Mouse (Mus musculus) stomach, postnatal 0 days (tissue): ENCODE measurements around the gene Ugt1a2. TPM values are rescaled to one million over a fixed set of nuclear protein-coding genes. Genes with fewer than 3 reads are reported as not detected.

Experiments used
- ATAC-seq: fragments of 200-750 bp; cut with Nextera tagmentation; 2 replicates; pipeline ENCODE4 v1.8.0; 2017; ENCODE audit not compliant: low FRiP score, low TSS enrichment
- DNase-seq: peaks from one replicate; pipeline ENCODE4 v3.0.0-alpha.2; 2016; ENCODE audit warnings: low spot score
- H3K27ac ChIP-seq: fragments of 300-500 bp; sonication (generic); replicated peaks from 2 replicates; pipeline ENCODE4 v1.5.1; 2014; ENCODE audit warnings: mild to moderate bottlenecking, control low read depth
- H3K27me3 ChIP-seq: fragments of 300-500 bp; sonication (generic); 2 replicates; pipeline ENCODE4 v1.6.1; 2014; ENCODE audit warnings: low read length; ENCODE audit not compliant: control insufficient read depth, insufficient read depth
- H3K36me3 ChIP-seq: fragments of 300-500 bp; sonication (generic); 2 replicates; pipeline ENCODE4 v1.6.1; 2014; ENCODE audit warnings: low read length, mixed read lengths; ENCODE audit not compliant: control insufficient read depth, insufficient read depth
- H3K4me1 ChIP-seq: fragments of 300-500 bp; sonication (generic); replicated peaks from 2 replicates; pipeline ENCODE4 v1.6.1; 2014; ENCODE audit warnings: antibody characterized with exemption; ENCODE audit not compliant: control insufficient read depth, insufficient read depth
- H3K4me2 ChIP-seq: fragments of 300-500 bp; sonication (generic); replicated peaks from 2 replicates; pipeline ENCODE4 v1.6.1; 2014; ENCODE audit warnings: low read depth, mild to moderate bottlenecking, control low read depth, moderate library complexity
- H3K4me3 ChIP-seq: fragments of 300-500 bp; sonication (generic); 2 replicates; pipeline ENCODE4 v1.5.1; 2014; ENCODE audit warnings: low read depth, low read length, control low read depth
- H3K9ac ChIP-seq: fragments of 300-500 bp; sonication (generic); 2 replicates; pipeline ENCODE4 v1.6.1; 2014; ENCODE audit warnings: mild to moderate bottlenecking, low read length, control low read depth, mixed read lengths
- H3K9me3 ChIP-seq: fragments of 300-500 bp; sonication (generic); 2 replicates; pipeline ENCODE4 v1.6.1; 2016; ENCODE audit warnings: low read length; ENCODE audit not compliant: control insufficient read depth
- CTCF ChIP-seq: IDR thresholded peaks from 2 replicates; pipeline ENCODE4 v1.5.1; 2016; ENCODE audit warnings: antibody characterized with exemption, low read depth, mild to moderate bottlenecking, moderate library complexity
- EP300 ChIP-seq: optimal IDR thresholded peaks from 2 replicates; pipeline ENCODE3; 2016; ENCODE audit warnings: antibody characterized with exemption
- WGBS: fragments of 180-500 bp; shearing (Covaris S2); extraction: QIAGEN DNeasy Blood & Tissue Kit; methylation state at CpG from one replicate; pipeline ENCODE4 v1.1.7; 2014; 5-methylcytosine and 5-hydroxymethylcytosine counted together
- polyA plus RNA-seq: library from polyadenylated mRNA; unstranded; fragments of >200 nt; fragmentation: Nextera tagmentation; extraction: Ambion mirVana; gene quantifications from 2 replicates; pipeline ENCODE4 v1.2.1, GENCODE M21; 2015

The Ugt1a2 gene
- polyA plus RNA-seq, 1 experiment from 2014 or later, result not detected

DNA sequence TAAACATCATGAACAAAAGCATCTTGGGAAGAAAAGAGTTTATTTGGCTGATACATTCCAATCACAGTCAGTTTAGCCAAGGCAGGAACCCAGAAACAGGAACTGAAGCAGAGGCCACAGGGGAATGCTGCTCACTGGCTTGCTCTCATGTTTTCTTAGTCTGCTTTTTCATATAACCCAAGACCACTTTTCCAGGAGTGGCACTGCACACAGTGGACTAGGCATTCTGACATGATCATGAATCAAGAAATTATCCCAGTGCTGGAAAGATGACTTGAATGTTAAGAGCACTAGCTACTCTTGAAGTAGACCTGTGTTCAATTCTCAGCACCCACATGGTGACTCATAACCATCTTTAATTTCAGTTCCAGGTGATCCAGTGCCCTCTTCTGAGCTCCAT is 25.3 kb downstream of the Ugt1a2 start:
- Histone ChIP-seq H3K4me2 (no peak overlapping the region), H3K4me1 (no peaks in the 10 kb centered on the region), H3K27ac (no peak overlapping the region), H3K4me3 (no peak overlapping the region), H3K9ac (no peak overlapping the region), H3K9me3 (peaks cover 21% of the 10 kb centered on the region), H3K27me3 (no peaks in the 10 kb centered on the region), H3K36me3 (no peaks in the 10 kb centered on the region)
- ATAC-seq (no peak), DNase-seq (no peak)
- TF ChIP-seq EP300, result no peak
- no peak for TF ChIP-seq CTCF

DNA sequence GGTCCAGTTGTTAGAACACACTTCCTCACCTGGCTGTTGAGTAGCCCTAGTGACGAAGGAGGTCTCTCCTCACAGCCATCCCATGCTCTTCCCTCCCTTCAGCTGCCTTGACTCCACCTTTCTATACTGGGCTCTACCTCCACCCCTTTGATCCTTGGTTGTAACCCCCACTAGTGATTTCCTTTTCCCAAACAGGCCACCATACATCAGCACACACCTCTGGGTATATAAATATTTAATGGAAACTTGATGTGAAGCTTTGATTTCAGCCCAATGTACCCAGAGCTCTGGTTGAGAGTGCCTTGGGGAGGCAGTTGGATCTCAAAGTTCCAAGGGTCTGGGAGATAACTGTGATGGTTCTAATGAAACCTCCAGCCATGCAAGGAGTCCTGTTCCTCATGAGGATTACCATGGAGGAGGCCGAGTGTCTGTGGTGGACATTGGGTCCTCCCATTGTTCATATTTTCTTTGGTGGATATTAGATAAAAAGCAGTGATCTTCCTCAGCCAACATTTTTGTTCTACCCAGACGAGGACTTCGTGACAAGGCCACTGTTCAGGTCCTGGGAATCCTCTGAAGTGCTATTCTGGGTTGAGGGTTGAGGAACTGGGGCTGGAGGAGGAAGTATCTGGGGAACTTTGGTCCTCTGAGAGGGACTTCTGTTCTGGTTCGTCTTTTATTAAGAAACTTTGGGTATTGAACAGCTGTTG is 26.4 kb downstream of the Ugt1a2 start, which contains the start of gene Mroh2a:
Gene Mroh2a, plus strand, starts transcription at position 317 of the 710 bp plus-strand sequence.
- H3K9ac ChIP-seq, result no peak within 1 kb of the TSS
- 52% methylated on average over 5 of the region's 5 CpGs for WGBS
- H3K4me1 ChIP-seq, result no peaks in the 10 kb centered on the region
- TF ChIP-seq CTCF (no peak), EP300 (no peak)
- H3K36me3 ChIP-seq, result no peaks in the 10 kb centered on the region
- H3K4me3 ChIP-seq, result no peak within 1 kb of the TSS
- peak; percentile 20 for DNase-seq
- H3K27me3 ChIP-seq, result no peaks in the 10 kb centered on the region
- no peak within 1 kb of the TSS for H3K4me2 ChIP-seq
- peaks cover 24% of the 10 kb centered on the region for H3K9me3 ChIP-seq
- no peak within 1 kb of the TSS for H3K27ac ChIP-seq
- ATAC-seq, result no peak

DNA sequence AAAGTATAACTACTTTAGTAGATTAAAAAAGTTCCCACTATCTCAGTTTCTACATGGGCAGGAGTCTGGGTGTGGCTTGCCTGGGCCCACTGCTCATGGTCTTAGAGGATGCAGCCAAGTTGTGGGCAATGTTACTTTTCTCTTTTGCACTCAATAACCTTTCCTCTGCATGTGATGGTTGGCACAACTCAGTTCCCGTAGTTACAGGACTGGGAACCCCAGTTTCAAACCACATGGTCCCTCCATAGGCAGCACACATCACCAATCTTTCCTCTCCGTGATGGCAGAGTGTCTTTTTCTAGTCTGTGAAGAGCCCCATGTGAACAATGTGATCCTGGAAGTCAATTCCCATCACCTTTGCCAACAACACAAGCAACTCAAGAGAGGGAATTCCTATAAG is 27.1 kb downstream of the Ugt1a2 start:
- no peak for ATAC-seq
- WGBS, result 58% methylated on average over 2 of the region's 2 CpGs
- no peak overlapping the region for H3K4me3 ChIP-seq

DNA sequence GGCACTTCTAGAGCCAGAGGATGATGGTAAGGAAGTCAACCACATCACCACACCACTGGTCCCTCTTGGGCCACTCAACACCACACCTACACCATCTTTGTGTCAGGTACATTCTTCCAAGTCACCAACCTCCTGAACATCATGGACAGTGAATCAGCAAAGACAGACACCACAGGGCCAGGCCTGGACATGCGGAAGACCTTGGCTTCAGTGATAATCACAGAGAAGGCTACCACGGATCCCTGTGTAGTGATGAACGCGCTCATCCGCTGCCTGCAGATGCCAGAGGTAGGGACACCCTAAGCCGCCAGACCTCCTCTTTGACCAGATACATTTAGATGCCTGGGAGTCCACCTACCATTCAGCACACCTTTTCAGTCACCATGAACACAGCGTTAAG is 27.7 kb downstream of the Ugt1a2 start:
- ATAC-seq (peak; percentile 4; the same call in 1 of the 2 replicates), DNase-seq (peak; percentile 20)
- 70% methylated on average over 7 of the region's 7 CpGs for WGBS
- peaks cover 36% of the 10 kb centered on the region for H3K9me3 ChIP-seq
- no peak overlapping the region for H3K4me3 ChIP-seq
- H3K4me1 ChIP-seq, result no peaks in the 10 kb centered on the region
- H3K9ac ChIP-seq, result no peak overlapping the region
- no peak overlapping the region for H3K4me2 ChIP-seq
- no peaks in the 10 kb centered on the region for H3K36me3 ChIP-seq
- TF ChIP-seq CTCF (no peak), EP300 (no peak)
- no peaks in the 10 kb centered on the region for H3K27me3 ChIP-seq
- no peak overlapping the region for H3K27ac ChIP-seq

More for the DNA sequence above, 27.1 kb downstream of the Ugt1a2 start:
- no peak overlapping the region for H3K27ac ChIP-seq
- peak; percentile 14 for DNase-seq
- no peaks in the 10 kb centered on the region for H3K27me3 ChIP-seq
- peaks cover 29% of the 10 kb centered on the region for H3K9me3 ChIP-seq
- H3K4me2 ChIP-seq, result no peak overlapping the region
- H3K9ac ChIP-seq, result no peak overlapping the region
- TF ChIP-seq CTCF (no peak), EP300 (no peak)
- H3K36me3 ChIP-seq, result no peaks in the 10 kb centered on the region
- H3K4me1 ChIP-seq, result no peaks in the 10 kb centered on the region

DNA sequence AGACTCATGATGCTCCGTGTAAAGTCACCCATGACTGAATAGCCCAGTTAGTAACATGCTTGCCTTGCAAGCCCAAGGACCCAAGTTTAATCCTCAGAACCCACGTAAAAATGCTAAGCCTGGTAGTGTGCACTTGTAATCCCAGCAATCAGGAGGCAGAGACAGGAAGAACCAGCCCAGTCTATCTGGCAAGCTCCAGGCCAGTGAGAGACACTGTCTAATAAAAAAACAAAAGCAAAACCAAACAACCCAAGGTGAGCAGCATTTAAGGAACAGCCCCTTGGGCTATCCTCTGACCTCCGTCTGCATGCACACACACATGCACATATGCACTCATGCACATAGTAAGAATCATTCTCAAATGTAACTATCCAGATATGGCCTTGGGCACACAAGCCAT is 29.2 kb downstream of the Ugt1a2 start:
- Histone ChIP-seq H3K9me3 (peaks cover 40% of the 10 kb centered on the region), H3K4me3 (no peak overlapping the region), H3K9ac (no peak overlapping the region), H3K36me3 (no peaks in the 10 kb centered on the region), H3K4me1 (no peaks in the 10 kb centered on the region), H3K4me2 (no peak overlapping the region), H3K27me3 (no peaks in the 10 kb centered on the region), H3K27ac (no peak overlapping the region)
- TF ChIP-seq EP300 (no peak), CTCF (no peak)
- DNase-seq, result peak; percentile 36
- no peak for ATAC-seq
- WGBS, result 76% methylated on average over 3 of the region's 3 CpGs

DNA sequence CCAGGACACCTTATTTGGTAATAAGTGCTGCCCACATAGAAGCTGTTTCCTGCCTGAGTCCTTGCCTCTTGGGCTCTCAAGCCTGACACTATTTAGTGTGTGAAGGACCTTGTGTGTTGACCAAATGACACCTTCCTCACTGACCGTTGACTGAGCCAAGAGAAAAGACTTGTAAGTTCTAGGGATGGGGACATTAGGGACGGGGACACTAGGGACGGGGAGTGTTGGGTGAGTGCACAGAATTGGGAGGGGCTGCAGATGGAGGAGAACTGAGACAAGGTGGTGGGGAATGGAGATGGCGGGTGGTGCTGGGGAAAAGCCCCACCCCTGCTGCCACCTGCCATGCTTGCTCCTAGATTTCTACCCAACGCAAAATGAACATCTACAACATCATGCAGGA is 29.6 kb downstream of the Ugt1a2 start:
- no peak for DNase-seq
- no peak for ATAC-seq
- H3K27me3 ChIP-seq, result no peaks in the 10 kb centered on the region
- H3K4me1 ChIP-seq, result no peaks in the 10 kb centered on the region
- no peaks in the 10 kb centered on the region for H3K36me3 ChIP-seq
- 86% methylated on average over 5 of the region's 5 CpGs for WGBS
- no peak overlapping the region for H3K27ac ChIP-seq
- TF ChIP-seq CTCF (no peak), EP300 (no peak)
- peaks cover 44% of the 10 kb centered on the region for H3K9me3 ChIP-seq
- no peak overlapping the region for H3K9ac ChIP-seq
- no peak overlapping the region for H3K4me3 ChIP-seq
- H3K4me2 ChIP-seq, result no peak overlapping the region
